Mouse (Mus musculus) embryonic facial prominence, embryonic 13.5 days (tissue): ENCODE measurements around the gene Pcyt2. TPM values are rescaled to one million over a fixed set of nuclear protein-coding genes. Genes with fewer than 3 reads are reported as not detected.

ENCODE experiments used
- ATAC-seq: fragments of 200-750 bp; cut with Nextera tagmentation; 2 replicates; pipeline ENCODE4 v1.8.0; 2017; ENCODE audit warnings: low read depth; ENCODE audit not compliant: insufficient number of reproducible peaks, insufficient read depth, low FRiP score, low TSS enrichment
- H3K27ac ChIP-seq: fragments of 300-500 bp; sonication (generic); 2 replicates; pipeline ENCODE4 v1.5.1; 2015; ENCODE audit warnings: moderate library complexity, mild to moderate bottlenecking, inconsistent platforms
- H3K27me3 ChIP-seq: fragments of 300-500 bp; sonication (generic); 2 replicates; pipeline ENCODE4 v1.6.1; 2015; ENCODE audit warnings: mild to moderate bottlenecking, inconsistent platforms
- H3K36me3 ChIP-seq: fragments of 300-500 bp; sonication (generic); 2 replicates; pipeline ENCODE4 v1.6.1; 2015; ENCODE audit warnings: mild to moderate bottlenecking, inconsistent platforms
- H3K4me1 ChIP-seq: fragments of 300-500 bp; sonication (generic); 2 replicates; pipeline ENCODE4 v1.6.1; 2015; ENCODE audit warnings: inconsistent platforms
- H3K4me2 ChIP-seq: fragments of 300-500 bp; sonication (generic); 2 replicates; pipeline ENCODE4 v1.6.1; 2015; ENCODE audit warnings: moderate library complexity, mild to moderate bottlenecking, inconsistent platforms
- H3K4me3 ChIP-seq: fragments of 300-500 bp; sonication (generic); 2 replicates; pipeline ENCODE4 v1.5.1; 2015; ENCODE audit warnings: mild to moderate bottlenecking, inconsistent platforms
- H3K9ac ChIP-seq: fragments of 300-500 bp; sonication (generic); 2 replicates; pipeline ENCODE4 v1.6.1; 2015; ENCODE audit warnings: mild to moderate bottlenecking, inconsistent platforms
- H3K9me3 ChIP-seq: fragments of 300-500 bp; sonication (generic); 2 replicates; pipeline ENCODE4 v1.6.1; 2016; ENCODE audit warnings: inconsistent platforms
- WGBS: fragments of 180-500 bp; shearing (Covaris S2); methylation state at CpG from one replicate; pipeline ENCODE4 v1.1.7; 2015; ENCODE audit warnings: mixed read lengths; 5-methylcytosine and 5-hydroxymethylcytosine counted together
- polyA plus RNA-seq: library from polyadenylated mRNA; unstranded; fragments of >200 nt; fragmentation: Nextera tagmentation; extraction: Ambion mirVana; gene quantifications from 2 replicates; pipeline ENCODE4 v1.2.1, GENCODE M21; 2015

Gene Pcyt2
- polyA plus RNA-seq, 1 experiment from 2014 or later: 150 TPM

- no peak overlapping the region for H3K27ac ChIP-seq
- no peak overlapping the region for H3K4me3 ChIP-seq
- WGBS: 81% methylated on average over 9 of the region's 9 CpGs
- no peak for ATAC-seq
- H3K9ac ChIP-seq: no peak overlapping the region
- H3K36me3 ChIP-seq: peaks cover 69% of the 10 kb centered on the region
- H3K9me3 ChIP-seq: no peaks in the 10 kb centered on the region
- peaks cover 13% of the 10 kb centered on the region for H3K4me1 ChIP-seq
- peaks cover 24% of the 10 kb centered on the region for H3K27me3 ChIP-seq
- no peak overlapping the region for H3K4me2 ChIP-seq
These were observed 7.2 kb downstream of the Pcyt2 start for GRCm38 (mm10) chr11:120610477-120611046.

DNA sequence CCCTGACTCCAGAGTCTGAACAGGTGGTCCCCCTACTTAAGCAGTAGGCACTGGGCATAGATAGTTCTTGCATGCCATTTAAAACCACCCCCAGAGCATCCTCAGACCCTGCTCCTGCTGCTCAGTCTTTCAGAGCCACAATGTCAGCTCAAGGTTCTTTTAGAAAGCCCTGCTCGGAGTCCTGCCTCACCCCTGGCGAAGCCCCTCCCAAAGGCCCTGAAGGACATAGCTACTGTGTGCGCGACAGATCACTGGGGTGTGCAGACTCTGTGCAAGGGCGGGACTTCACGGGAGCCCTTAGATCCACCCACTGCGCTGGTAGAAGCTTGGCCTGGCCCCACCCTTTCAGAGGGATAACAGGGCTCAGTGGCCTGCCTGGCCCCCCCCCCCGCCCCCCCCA lies 8.5 kb downstream of the Pcyt2 start:
- no peak overlapping the region for H3K27ac ChIP-seq
- H3K4me1 ChIP-seq: peaks cover 13% of the 10 kb centered on the region
- H3K4me2 ChIP-seq: peak overlapping the region; percentile 65
- no peak overlapping the region for H3K4me3 ChIP-seq
- ATAC-seq: no peak
- H3K36me3 ChIP-seq: peaks cover 74% of the 10 kb centered on the region
- WGBS: 42% methylated on average over 8 of the region's 8 CpGs
- peaks cover 24% of the 10 kb centered on the region for H3K27me3 ChIP-seq
- no peaks in the 10 kb centered on the region for H3K9me3 ChIP-seq
- H3K9ac ChIP-seq: no peak overlapping the region

DNA sequence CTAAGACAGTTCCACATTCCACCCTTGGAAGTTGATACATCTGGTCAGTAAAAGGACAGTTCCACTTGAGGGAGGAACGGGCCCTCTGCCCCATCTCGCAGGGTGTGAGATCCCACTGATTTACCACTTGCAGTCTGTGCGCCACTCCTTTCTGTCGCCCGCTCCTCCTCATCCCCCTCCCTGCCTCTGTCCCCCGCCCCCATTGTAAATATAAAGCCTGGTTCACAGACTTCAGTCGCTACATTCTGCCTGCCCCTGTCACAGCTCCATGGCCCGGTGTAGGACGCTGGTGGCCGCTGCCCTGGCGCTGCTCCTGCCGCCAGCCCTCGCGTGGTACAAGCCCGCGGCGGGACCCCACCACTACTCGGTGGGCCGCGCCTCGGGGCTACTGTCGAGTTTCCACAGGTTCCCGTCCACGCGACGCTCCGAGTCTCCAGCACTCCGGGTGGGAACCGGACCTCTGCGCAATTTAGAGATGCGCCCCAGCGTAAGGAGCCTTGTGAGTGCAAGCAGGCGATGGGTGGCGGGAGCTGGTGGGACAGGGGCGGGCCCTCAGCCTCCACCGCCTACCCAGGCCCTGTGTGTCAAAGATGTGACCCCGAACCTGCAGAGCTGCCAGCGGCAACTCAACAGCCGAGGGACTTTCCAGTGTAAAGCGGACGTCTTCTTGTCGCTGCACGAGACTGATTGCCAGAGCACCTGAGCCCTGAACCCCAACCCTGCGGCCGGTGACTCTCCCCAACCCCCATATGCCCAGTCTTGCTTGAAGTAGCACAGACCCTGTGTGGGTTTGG lies 9.3 kb downstream of the Pcyt2 start, which contains the start of gene Npb:
Gene Npb (plus strand): TSS at position 237 of the 794 bp plus-strand sequence.
- Histone ChIP-seq H3K9ac (peak within 1 kb of the TSS; percentile 71), H3K4me3 (peak within 1 kb of the TSS; percentile 38), H3K4me1 (peaks cover 13% of the 10 kb centered on the region), H3K9me3 (no peaks in the 10 kb centered on the region), H3K27ac (no peak within 1 kb of the TSS), H3K36me3 (peaks cover 73% of the 10 kb centered on the region), H3K27me3 (peaks cover 24% of the 10 kb centered on the region), H3K4me2 (peak within 1 kb of the TSS; percentile 65)
- ATAC-seq: no peak
- 5% methylated on average over 45 of the region's 45 CpGs for WGBS

GRCm38 (mm10) chr11:120606764-120607163 lies 11.0 kb downstream of the Pcyt2 start:
- ATAC-seq: no peak
- no peak overlapping the region for H3K4me3 ChIP-seq
- no peaks in the 10 kb centered on the region for H3K9me3 ChIP-seq
- H3K9ac ChIP-seq: no peak overlapping the region
- peaks cover 24% of the 10 kb centered on the region for H3K27me3 ChIP-seq
- 81% methylated on average over 4 of the region's 4 CpGs for WGBS
- no peak overlapping the region for H3K4me2 ChIP-seq
- no peak overlapping the region for H3K27ac ChIP-seq
- H3K36me3 ChIP-seq: peaks cover 73% of the 10 kb centered on the region
- H3K4me1 ChIP-seq: peaks cover 13% of the 10 kb centered on the region

DNA sequence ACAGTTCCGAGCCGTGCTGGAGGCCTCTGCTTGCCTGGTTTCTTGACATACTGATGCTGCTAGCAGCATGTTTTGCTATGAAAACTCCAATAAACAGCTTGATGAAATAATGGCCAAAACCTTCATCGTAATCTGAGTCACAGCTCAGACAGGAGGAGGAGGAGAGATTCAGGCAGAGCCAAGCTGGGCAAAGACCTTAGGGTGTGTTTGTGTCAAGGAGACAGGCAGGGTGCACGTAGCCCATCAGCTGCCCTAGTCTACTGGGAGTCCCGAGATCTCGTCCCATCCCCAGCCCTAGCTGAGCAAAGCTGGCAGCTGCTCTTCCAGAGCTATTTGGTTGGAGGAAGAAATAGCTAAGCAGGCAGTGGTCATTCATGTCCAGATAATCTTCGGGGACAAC lies 12.1 kb downstream of the Pcyt2 start:
- no peaks in the 10 kb centered on the region for H3K9me3 ChIP-seq
- 90% methylated on average over 7 of the region's 7 CpGs for WGBS
- H3K27me3 ChIP-seq: peaks cover 24% of the 10 kb centered on the region
- H3K4me3 ChIP-seq: no peak overlapping the region
- H3K9ac ChIP-seq: 0 out of 2 replicates have a peak overlapping the region, but pooled peaks have one; percentile 16
- no peak for ATAC-seq
- H3K4me2 ChIP-seq: no peak overlapping the region
- no peak overlapping the region for H3K27ac ChIP-seq
- peaks cover 68% of the 10 kb centered on the region for H3K36me3 ChIP-seq
- H3K4me1 ChIP-seq: peaks cover 13% of the 10 kb centered on the region

GRCm38 (mm10) chr11:120603545-120603944 lies 14.2 kb downstream of the Pcyt2 start:
- no peak overlapping the region for H3K9ac ChIP-seq
- no peak overlapping the region; the same call in 1 of the 2 replicates for H3K4me3 ChIP-seq
- peaks cover 65% of the 10 kb centered on the region for H3K36me3 ChIP-seq
- H3K27ac ChIP-seq: no peak overlapping the region
- peaks cover 16% of the 10 kb centered on the region for H3K27me3 ChIP-seq
- H3K4me1 ChIP-seq: peaks cover 15% of the 10 kb centered on the region
- H3K4me2 ChIP-seq: no peak overlapping the region
- WGBS: 80% methylated on average over 2 of the region's 2 CpGs
- no peak for ATAC-seq
- H3K9me3 ChIP-seq: no peaks in the 10 kb centered on the region

DNA sequence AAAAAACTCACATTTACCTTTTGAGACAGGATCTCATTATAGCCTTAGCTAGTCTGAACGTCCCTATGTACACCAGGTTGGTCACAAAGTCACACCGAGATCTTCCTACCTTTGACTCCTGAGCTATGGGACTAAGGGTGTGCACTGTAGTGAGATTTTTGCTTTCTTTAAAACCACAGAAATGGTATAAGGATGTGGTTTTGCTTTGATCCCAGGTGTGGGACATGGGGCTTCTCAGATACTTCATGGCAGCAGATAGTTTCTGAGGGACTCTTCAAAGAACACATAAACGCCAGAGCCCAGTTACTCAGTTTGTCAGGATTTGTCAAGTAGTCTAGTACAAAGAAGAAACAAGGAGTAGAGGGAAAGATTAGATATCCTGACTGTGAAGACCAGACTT lies 17.0 kb downstream of the Pcyt2 start:
- Histone ChIP-seq H3K9me3 (no peaks in the 10 kb centered on the region), H3K4me2 (no peak overlapping the region), H3K27me3 (no peaks in the 10 kb centered on the region), H3K27ac (no peak overlapping the region), H3K4me1 (peaks cover 27% of the 10 kb centered on the region), H3K9ac (no peak overlapping the region), H3K4me3 (no peak overlapping the region), H3K36me3 (peaks cover 67% of the 10 kb centered on the region)
- 94% methylated on average over 3 of the region's 3 CpGs for WGBS
- no peak for ATAC-seq

DNA sequence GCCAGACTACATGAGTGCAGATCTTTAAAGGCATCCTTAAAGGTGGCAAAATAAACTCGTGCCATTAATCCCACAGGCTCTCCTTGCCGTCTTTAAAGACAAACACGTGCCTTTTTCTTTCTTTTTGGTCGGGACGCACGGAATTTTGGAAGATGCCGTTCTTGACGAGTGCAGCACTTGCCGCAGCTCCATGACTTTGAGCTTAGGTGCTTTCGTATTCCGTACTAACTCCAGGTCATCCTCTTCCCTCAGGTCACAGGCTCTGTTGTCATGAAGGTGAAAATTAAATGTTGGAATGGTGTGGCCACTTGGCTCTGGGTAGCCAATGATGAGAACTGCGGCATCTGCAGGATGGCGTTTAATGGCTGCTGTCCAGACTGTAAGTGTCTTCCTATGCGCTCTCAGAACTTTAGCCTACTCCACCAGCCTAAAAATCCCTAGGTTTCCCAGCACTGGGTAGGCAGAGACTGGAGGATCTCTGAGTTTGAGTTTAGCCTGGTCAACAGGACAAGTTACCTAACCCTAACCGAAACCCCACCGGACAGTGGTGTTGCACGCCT lies 18.7 kb downstream of the Pcyt2 start:
- Histone ChIP-seq H3K9me3 (no peaks in the 10 kb centered on the region), H3K27ac (peak overlapping the region; percentile 94), H3K27me3 (no peaks in the 10 kb centered on the region), H3K4me1 (peaks cover 27% of the 10 kb centered on the region), H3K9ac (peak overlapping the region; percentile 99), H3K4me3 (peak overlapping the region; percentile 98), H3K36me3 (peaks cover 65% of the 10 kb centered on the region), H3K4me2 (peak overlapping the region; percentile 98)
- WGBS: 46% methylated on average over 17 of the region's 17 CpGs
- ATAC-seq: no peak

DNA sequence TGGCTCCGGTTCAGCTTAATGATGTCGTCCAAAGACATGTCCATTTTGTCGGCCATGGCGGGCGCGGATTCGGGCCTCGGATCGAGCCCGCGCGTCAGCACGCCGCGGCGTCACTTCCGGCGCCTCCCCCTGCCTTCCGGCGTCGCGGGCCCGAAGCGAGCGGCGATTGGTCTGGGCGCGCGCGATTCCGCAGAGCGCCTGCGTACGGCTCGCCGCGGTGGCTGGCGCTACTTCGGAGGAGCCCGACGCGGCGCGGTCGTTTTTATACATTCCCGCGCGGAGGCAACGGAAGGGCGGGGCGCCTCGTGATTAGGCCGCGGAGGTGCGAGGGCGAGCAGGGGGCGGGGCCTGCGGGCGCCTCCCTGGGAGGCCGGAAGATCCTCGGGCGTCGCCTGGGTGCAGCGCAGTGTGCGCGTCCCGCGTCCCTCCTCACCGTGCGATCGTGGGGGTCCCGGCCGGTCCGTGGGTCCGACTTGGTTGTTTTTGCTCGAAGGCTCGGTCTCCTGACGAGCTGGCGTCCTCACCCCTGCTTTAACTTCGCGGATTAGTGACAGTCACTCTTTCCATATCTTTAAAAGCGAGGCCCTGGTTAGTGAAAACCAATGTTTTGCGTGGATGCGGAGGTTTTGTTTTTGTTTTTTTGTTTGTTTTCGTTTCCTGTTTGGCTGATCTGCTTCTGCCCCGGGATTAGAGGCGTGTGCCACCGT lies 19.3 kb downstream of the Pcyt2 start, which contains the start of the genes Alyref and Anapc11:
Gene Alyref (minus strand): TSS at position 83 of the 707 bp plus-strand sequence.
Gene Anapc11 (plus strand): TSS at position 139 of the 707 bp plus-strand sequence.
- H3K27ac ChIP-seq: peak within 1 kb of the TSS; percentile 94
- peak within 1 kb of the TSS; percentile 98 for H3K4me2 ChIP-seq
- under 1% methylated on average over 88 of the region's 88 CpGs for WGBS
- H3K9me3 ChIP-seq: no peaks in the 10 kb centered on the region
- H3K9ac ChIP-seq: peak within 1 kb of the TSS; percentile 99
- peak within 1 kb of the TSS; percentile 98 for H3K4me3 ChIP-seq
- peak; percentile 93 for ATAC-seq
- H3K27me3 ChIP-seq: no peaks in the 10 kb centered on the region
- peaks cover 27% of the 10 kb centered on the region for H3K4me1 ChIP-seq
- H3K36me3 ChIP-seq: peaks cover 66% of the 10 kb centered on the region

- Histone ChIP-seq H3K27me3 (no peaks in the 10 kb centered on the region), H3K36me3 (peaks cover 66% of the 10 kb centered on the region), H3K27ac (peak overlapping the region; percentile 94), H3K4me2 (peak overlapping the region; percentile 98), H3K9me3 (no peaks in the 10 kb centered on the region), H3K9ac (peak overlapping the region; percentile 99), H3K4me1 (peaks cover 27% of the 10 kb centered on the region), H3K4me3 (peak overlapping the region; percentile 98)
- 4% methylated on average over 95 of the region's 99 CpGs for WGBS
- peak; percentile 49 for ATAC-seq
These were observed 20.2 kb downstream of the Pcyt2 start for GRCm38 (mm10) chr11:120597240-120598235.
